Comparison of ENCODE assay signal across 12 mouse cellular contexts in the genomic region with DNA sequence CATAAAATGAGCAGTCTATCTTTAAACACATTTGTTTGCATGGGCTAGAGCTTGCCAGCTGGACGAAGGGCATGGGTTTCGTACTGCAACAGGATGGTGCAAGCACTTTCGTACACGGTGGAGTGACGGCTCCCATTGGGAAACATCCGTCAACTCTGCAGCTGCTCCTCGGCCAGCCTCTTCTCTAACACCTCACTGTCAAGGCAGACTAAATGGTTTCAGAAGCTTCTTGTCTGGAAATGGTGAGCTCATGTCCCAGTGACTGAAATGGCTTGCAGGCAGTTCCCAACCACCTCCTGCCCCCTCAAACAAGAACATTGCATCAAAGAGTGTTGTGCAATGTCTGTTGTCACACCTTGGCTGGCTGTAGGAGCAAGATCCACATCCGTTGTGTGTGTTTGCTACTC.
DNase-seq lines count a peak whose midpoint lies in the region; ATAC-seq and TF ChIP-seq lines count a peak whose summit lies in the region.
"Had no signal": no experiment of that assay in that cellular context is flagged by ENCODE, and none has a peak within 500 bp of the region (broad histone marks: within the 10 kb centered on the region; RNA-seq: fewer than 3 reads in every experiment).

No protein-coding gene starts in this region.

- H3K4me3 ChIP-seq in lung, adult 2 months (replicated peaks; ENCODE audit: extremely low read depth, low read depth, low read length) = no peak overlapping the region
- H3K4me3 ChIP-seq: erythroblast, embryonic 14.5 days had no signal

- ATAC-seq in CD4-positive, CD25-positive, alpha-beta regulatory T cell, adult 4 months = no peak

- DNase-seq in ovary, postnatal 36 days (ENCODE audit: low spot score) = peak; percentile 5
- DNase-seq in ovary, postnatal 10 days (ENCODE audit: low spot score) = no peak
- DNase-seq in gonadal fat pad, adult 2 months (ENCODE audit: low read depth) = peak; percentile 93
- peak; percentile 47 for DNase-seq in lung, adult 2 months
- no peak for DNase-seq in layer of hippocampus, postnatal 25 days (ENCODE audit: extremely low spot score in 1 of 2, low spot score in 1 of 2)
- no peak for DNase-seq in layer of hippocampus, adult 11-12 months (ENCODE audit: low spot score)
- DNase-seq: layer of hippocampus, adult 9-11 months; midbrain, embryonic 14.5 days; retina, postnatal 1 day; thymus, postnatal 14 days had no signal

- H3K4me1 ChIP-seq in lung, adult 2 months (ENCODE audit: control insufficient read depth, insufficient read depth, low read length) = no peaks in the 10 kb centered on the region; the same call in none of the 2 replicates

- no peak for TF ChIP-seq CTCF in lung, adult 2 months (IDR thresholded peaks at IDR 0.05; ENCODE audit: insufficient read depth, low read length)

- no peak for TF ChIP-seq POLR2A in lung, adult 2 months (IDR thresholded peaks at IDR 0.05; ENCODE audit: borderline replicate concordance, extremely low read depth, low read depth, low read length)

- 30% methylated on average over 8 of the region's 8 CpGs for WGBS in lung, adult 2 months

Comparison
In these comparisons a context has a peak if more than half of its experiments do, and no peak if none do; other contexts are left out.
1. DNase-seq: peak in ovary, postnatal 36 days (single experiment), gonadal fat pad, adult 2 months (single experiment) and lung, adult 2 months (single experiment); none in ovary, postnatal 10 days (single experiment), layer of hippocampus, postnatal 25 days (0 of 2) and layer of hippocampus, adult 11-12 months (single experiment).